Mouse (Mus musculus): ENCODE measurements around the gene Adk. TPM values are rescaled to one million over a fixed set of nuclear protein-coding genes. Genes with fewer than 3 reads are reported as not detected.

Gene Adk
- total and polyA plus RNA-seq, 3 experiments = 47.9 to 129 (median 59.0) TPM

DNA sequence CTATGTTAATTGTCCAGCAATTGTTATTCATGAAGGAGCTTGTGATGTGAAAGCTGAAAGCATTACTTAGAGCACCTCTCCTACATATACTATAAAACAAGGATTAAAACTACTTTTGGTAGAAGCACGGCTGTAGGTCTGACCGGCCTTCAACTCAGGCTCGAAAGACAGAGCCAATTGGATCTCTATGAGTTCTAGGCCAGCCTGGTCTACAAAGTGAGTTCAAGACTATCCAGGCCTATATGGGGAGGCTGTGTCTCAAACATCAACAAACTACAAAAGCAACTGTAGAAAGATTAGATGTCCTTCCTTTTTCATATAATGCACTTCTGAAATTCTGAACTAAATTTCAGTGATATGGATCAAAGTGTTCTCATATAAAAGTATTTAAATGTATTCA is 113.7 kb downstream of the Adk start:
- no peak for DNase-seq (ENCODE audit: extremely low read depth)
- Histone ChIP-seq H3K4me2 (ENCODE audit: insufficient read depth, low read depth, poor library complexity, severe bottlenecking) (no peak overlapping the region), H3K36me3 (replicated peaks in 1 of 2; ENCODE audit: control insufficient read depth in 1 of 2, insufficient read depth in 1 of 2, low read length in 1 of 2) (no peaks in the 10 kb centered on the region)

DNA sequence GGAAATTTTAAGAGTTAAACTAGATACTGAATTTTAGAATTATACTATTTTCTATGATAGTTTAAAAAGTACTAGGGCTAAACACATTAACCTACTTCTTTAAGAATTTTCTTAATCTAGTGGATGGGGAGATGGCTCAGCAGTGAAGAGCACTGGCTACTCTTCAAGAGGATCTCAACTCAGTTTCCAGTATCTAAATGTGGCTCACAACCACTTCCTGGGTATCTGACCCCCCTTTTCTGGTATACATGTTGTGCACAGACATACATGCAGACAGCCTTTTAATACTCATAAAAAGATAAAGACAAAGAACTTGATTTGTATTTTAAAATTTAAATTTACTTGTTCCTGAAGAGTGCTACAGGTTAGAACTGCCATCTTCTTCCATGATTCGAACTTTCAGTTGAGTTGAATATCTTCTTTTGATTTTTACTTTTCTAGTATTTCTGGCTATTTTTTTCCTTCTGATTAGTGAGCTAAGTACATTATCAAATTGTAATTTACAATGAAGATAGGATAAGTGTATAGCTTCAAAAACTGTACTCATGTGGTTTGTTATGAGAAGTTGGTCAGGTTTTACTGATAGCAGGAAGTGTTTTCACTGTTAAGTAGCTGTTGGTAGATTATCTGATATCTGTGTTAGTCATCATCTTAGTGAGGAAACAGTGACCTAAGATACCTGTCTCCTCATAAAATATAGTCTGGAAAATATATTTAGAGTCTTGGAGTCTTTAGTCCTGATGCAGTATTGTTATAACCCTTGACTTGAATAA is 121.8 kb downstream of the Adk start:
- DNase-seq (ENCODE audit: extremely low read depth) = no peak
- Histone ChIP-seq H3K9me3 (replicated peaks; ENCODE audit: low read length) (no peaks in the 10 kb centered on the region), H3K9ac (ENCODE audit: insufficient read depth, low read depth) (no peak overlapping the region), H3K36me3 (replicated peaks in 1 of 2; ENCODE audit: control insufficient read depth in 1 of 2, insufficient read depth in 1 of 2, low read length in 1 of 2) (no peaks in the 10 kb centered on the region), H3K4me2 (ENCODE audit: insufficient read depth, low read depth, poor library complexity, severe bottlenecking) (no peak overlapping the region), H3K27ac (ENCODE audit: insufficient read depth, low read depth) (no peak overlapping the region), H3K4me3 (replicated peaks in 1 of 3; ENCODE audit: low read depth in 2 of 3, low read length in 2 of 3, poor library complexity in 1 of 3) (no peak overlapping the region), H3K4me1 (ENCODE audit: control insufficient read depth in 1 of 2, insufficient read depth in 2 of 2) (no peaks in the 10 kb centered on the region), H3K27me3 (replicated peaks) (no peaks in the 10 kb centered on the region), H3K79me2 (replicated peaks; ENCODE audit: control insufficient read depth, extremely low read depth, insufficient read depth, poor library complexity, severe bottlenecking) (no peaks in the 10 kb centered on the region)
- dilution Hi-C loops (cut with MboI; ENCODE audit: extremely low pct_ligation_motif_present, extremely low pct_unique_long_range_greater_than_20kb, low sequenced_read_pairs) = no loop called here
- no peak for TF ChIP-seq POLR2AphosphoS2 (IDR thresholded peaks at IDR 0.05; ENCODE audit: low read depth, low read length)
- TF ChIP-seq JUND (conservative IDR thresholded peaks at IDR 0.05; ENCODE audit: low read depth, low read length) = no peak
- no peak for TF ChIP-seq MAFK (IDR thresholded peaks at IDR 0.05; ENCODE audit: insufficient replicate concordance, low read length)
- no peak for TF ChIP-seq ETS1 (conservative IDR thresholded peaks at IDR 0.05; ENCODE audit: low read depth, low read length)
- TF ChIP-seq MYC (IDR thresholded peaks at IDR 0.05; ENCODE audit: low read depth, low read length) = no peak
- no peak for TF ChIP-seq TCF12 (IDR thresholded peaks at IDR 0.05; ENCODE audit: low read depth, low read length)
- TF ChIP-seq CHD2 (IDR thresholded peaks at IDR 0.05; ENCODE audit: low read length) = no peak
- TF ChIP-seq MAZ (IDR thresholded peaks at IDR 0.05; ENCODE audit: low read depth, low read length) = no peak
- TF ChIP-seq CTCF (conservative IDR thresholded peaks at IDR 0.05 in 1 of 2, IDR thresholded peaks at IDR 0.05 in 1 of 2; ENCODE audit: low read depth in 2 of 2, low read length in 2 of 2) = no peak
- no peak for TF ChIP-seq TBP (conservative IDR thresholded peaks at IDR 0.05; ENCODE audit: low read depth, low read length)
- no peak for TF ChIP-seq NELFE (IDR thresholded peaks at IDR 0.05; ENCODE audit: low read depth, low read length)
- TF ChIP-seq GABPA (IDR thresholded peaks at IDR 0.05; ENCODE audit: insufficient replicate concordance, low read depth, low read length) = no peak
- in situ Hi-C loops (cut with MboI; ENCODE audit: low pct_ligation_motif_present, low pct_unique_long_range_greater_than_20kb, low sequenced_read_pairs) = no loop called here

More for the DNA sequence above, 113.7 kb downstream of the Adk start:
- no peak overlapping the region for H3K9ac ChIP-seq (ENCODE audit: insufficient read depth, low read depth)
- no peak overlapping the region for H3K4me3 ChIP-seq (replicated peaks in 1 of 3; ENCODE audit: low read depth in 2 of 3, low read length in 2 of 3, poor library complexity in 1 of 3)
- no peaks in the 10 kb centered on the region for H3K79me2 ChIP-seq (replicated peaks; ENCODE audit: control insufficient read depth, extremely low read depth, insufficient read depth, poor library complexity, severe bottlenecking)
- no peak for TF ChIP-seq MAFK (IDR thresholded peaks at IDR 0.05; ENCODE audit: insufficient replicate concordance, low read length)
- TF ChIP-seq ETS1 (conservative IDR thresholded peaks at IDR 0.05; ENCODE audit: low read depth, low read length) = no peak
- TF ChIP-seq MYC (IDR thresholded peaks at IDR 0.05; ENCODE audit: low read depth, low read length) = no peak
- TF ChIP-seq CHD2 (IDR thresholded peaks at IDR 0.05; ENCODE audit: low read length) = no peak
- no peak for TF ChIP-seq MAX (IDR thresholded peaks at IDR 0.05; ENCODE audit: low read length)
- TF ChIP-seq JUND (conservative IDR thresholded peaks at IDR 0.05; ENCODE audit: low read depth, low read length) = no peak
- no peak for TF ChIP-seq TBP (conservative IDR thresholded peaks at IDR 0.05; ENCODE audit: low read depth, low read length)
- TF ChIP-seq BHLHE40 (IDR thresholded peaks at IDR 0.05; ENCODE audit: low read depth, low read length) = no peak
- TF ChIP-seq HCFC1 (IDR thresholded peaks at IDR 0.05; ENCODE audit: low read depth, low read length) = no peak
- TF ChIP-seq USF1 (IDR thresholded peaks at IDR 0.05; ENCODE audit: low read depth, low read length) = no peak
- no peak for TF ChIP-seq EP300 (IDR thresholded peaks at IDR 0.05; ENCODE audit: low read length)
- no peaks in the 10 kb centered on the region for H3K4me1 ChIP-seq (ENCODE audit: control insufficient read depth in 1 of 2, insufficient read depth in 2 of 2)
- in situ Hi-C loops (cut with MboI; ENCODE audit: low pct_ligation_motif_present, low pct_unique_long_range_greater_than_20kb, low sequenced_read_pairs) (no loop called here), dilution Hi-C loops (cut with MboI; ENCODE audit: extremely low pct_ligation_motif_present, extremely low pct_unique_long_range_greater_than_20kb, low sequenced_read_pairs) (no loop called here)
- H3K27me3 ChIP-seq (replicated peaks) = no peaks in the 10 kb centered on the region
- H3K9me3 ChIP-seq (replicated peaks; ENCODE audit: low read length) = no peaks in the 10 kb centered on the region
- H3K27ac ChIP-seq (ENCODE audit: insufficient read depth, low read depth) = no peak overlapping the region

All from CH12.LX (cell line).